Mouse (Mus musculus): ENCODE results near the gene Atox1. TPM values are rescaled to one million over a fixed set of nuclear protein-coding genes. Genes with fewer than 3 reads are reported as not detected.
A peak's percentile ranks its signal among the peaks of the same experiment; 100 is the strongest.

Gene Atox1
- polyA plus RNA-seq, 1 experiment: 219 TPM

GRCm38 (mm10) chr11:55458501-55458900 is 2.5 kb downstream of the Atox1 start:
- TF ChIP-seq POLR2A (IDR thresholded peaks at IDR 0.05; ENCODE audit: extremely low read depth, insufficient read depth, low read length): no peak
- no peak for TF ChIP-seq CTCF (IDR thresholded peaks at IDR 0.05; ENCODE audit: extremely low read depth, insufficient read depth, low read length)
- Histone ChIP-seq H3K27ac (ENCODE audit: insufficient read depth, low read length) (no peak overlapping the region), H3K4me1 (ENCODE audit: control insufficient read depth, insufficient read depth, low read length) (no peaks in the 10 kb centered on the region), H3K4me3 (ENCODE audit: insufficient read depth, low read length) (no peak overlapping the region)

- no peak for TF ChIP-seq POLR2A (IDR thresholded peaks at IDR 0.05; ENCODE audit: extremely low read depth, insufficient read depth, low read length)
- no peak for TF ChIP-seq CTCF (IDR thresholded peaks at IDR 0.05; ENCODE audit: extremely low read depth, insufficient read depth, low read length)
- no peak overlapping the region for H3K27ac ChIP-seq (ENCODE audit: insufficient read depth, low read length)
- H3K4me1 ChIP-seq (ENCODE audit: control insufficient read depth, insufficient read depth, low read length): no peaks in the 10 kb centered on the region
- H3K4me3 ChIP-seq (ENCODE audit: insufficient read depth, low read length): no peak overlapping the region
Observed at GRCm38 (mm10) chr11:55455166-55455565, 5.9 kb downstream of the Atox1 start.

DNA sequence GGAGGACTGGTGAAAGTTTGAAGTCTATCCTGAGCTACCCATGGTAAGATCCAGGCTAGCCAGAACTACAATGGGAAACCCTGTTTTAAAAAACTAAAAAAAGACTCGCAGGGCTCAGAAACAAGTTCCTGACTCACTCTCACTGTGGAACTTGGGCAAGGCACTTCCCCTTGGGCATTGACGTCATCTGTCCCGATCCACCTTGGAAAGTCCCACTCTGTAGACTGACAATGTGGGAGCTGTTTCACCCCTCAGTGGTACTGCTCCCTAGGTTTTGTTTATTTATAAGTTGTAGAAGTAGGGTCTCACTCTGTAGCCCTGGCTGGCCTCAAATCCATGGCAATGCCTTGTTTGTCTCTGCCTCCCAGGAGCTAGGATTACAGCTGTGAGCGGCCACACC is 7.4 kb downstream of the Atox1 start:
- Histone ChIP-seq H3K27ac (ENCODE audit: insufficient read depth, low read length) (0 out of 2 replicates have a peak overlapping the region, but pooled peaks have one; percentile 29), H3K4me1 (ENCODE audit: control insufficient read depth, insufficient read depth, low read length) (no peaks in the 10 kb centered on the region), H3K4me3 (ENCODE audit: insufficient read depth, low read length) (no peak overlapping the region)
- TF ChIP-seq CTCF (IDR thresholded peaks at IDR 0.05; ENCODE audit: extremely low read depth, insufficient read depth, low read length) (no peak), POLR2A (IDR thresholded peaks at IDR 0.05; ENCODE audit: extremely low read depth, insufficient read depth, low read length) (no peak)

DNA sequence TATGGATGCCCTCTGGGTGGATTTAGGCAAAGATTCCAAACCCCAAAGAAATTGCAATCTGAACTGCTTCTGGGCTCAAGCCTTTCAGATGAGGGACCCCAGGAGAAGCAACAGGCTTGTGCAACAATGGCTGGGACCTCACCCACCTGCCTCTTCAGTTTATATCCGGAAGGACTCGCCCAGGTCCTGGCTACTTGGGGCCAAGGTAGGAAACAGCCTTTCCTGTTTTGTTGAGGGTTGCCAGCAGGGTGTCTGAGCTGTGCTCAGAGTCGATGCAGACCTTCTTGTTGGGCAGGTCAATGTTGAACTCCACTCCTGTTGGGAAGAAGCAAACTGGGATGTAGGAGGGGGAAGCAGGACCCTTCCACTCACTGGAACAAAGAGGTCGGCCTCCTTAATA is 10.7 kb downstream of the Atox1 start:
- Histone ChIP-seq H3K4me3 (ENCODE audit: insufficient read depth, low read length) (no peak overlapping the region), H3K27ac (ENCODE audit: insufficient read depth, low read length) (peak overlapping the region; percentile 82; the same call in 1 of the 2 replicates), H3K4me1 (ENCODE audit: control insufficient read depth, insufficient read depth, low read length) (no peaks in the 10 kb centered on the region)
- TF ChIP-seq POLR2A (IDR thresholded peaks at IDR 0.05; ENCODE audit: extremely low read depth, insufficient read depth, low read length) (no peak), CTCF (IDR thresholded peaks at IDR 0.05; ENCODE audit: extremely low read depth, insufficient read depth, low read length) (no peak)

- H3K4me3 ChIP-seq (ENCODE audit: insufficient read depth, low read length): no peak overlapping the region
- H3K27ac ChIP-seq (ENCODE audit: insufficient read depth, low read length): peak overlapping the region; percentile 82; the same call in 1 of the 2 replicates
- no peaks in the 10 kb centered on the region for H3K4me1 ChIP-seq (ENCODE audit: control insufficient read depth, insufficient read depth, low read length)
- TF ChIP-seq POLR2A (IDR thresholded peaks at IDR 0.05; ENCODE audit: extremely low read depth, insufficient read depth, low read length): no peak
- TF ChIP-seq CTCF (IDR thresholded peaks at IDR 0.05; ENCODE audit: extremely low read depth, insufficient read depth, low read length): no peak
Observed at GRCm38 (mm10) chr11:55449531-55449930, 11.5 kb downstream of the Atox1 start.

DNA sequence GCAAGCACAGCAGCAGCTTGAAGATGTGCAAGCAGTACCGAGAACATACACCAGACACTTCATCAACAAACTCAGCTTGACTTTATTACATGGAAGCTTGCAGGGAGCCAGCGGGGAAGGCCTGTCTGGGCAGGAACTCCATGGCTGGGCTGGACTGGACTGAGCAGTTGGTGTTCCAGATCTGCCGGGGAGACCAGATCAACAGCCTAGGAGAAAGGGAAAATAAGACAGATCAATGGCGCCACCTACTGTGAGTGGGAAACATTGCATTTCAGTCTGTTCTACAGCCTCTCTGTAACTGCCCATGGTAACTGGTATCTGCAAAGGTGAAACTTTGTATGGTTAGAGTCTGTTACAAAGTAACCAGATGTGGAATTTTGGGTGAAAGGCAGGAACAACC is 14.5 kb downstream of the Atox1 start:
- peak; percentile 85 for TF ChIP-seq CTCF (IDR thresholded peaks at IDR 0.05; ENCODE audit: extremely low read depth, insufficient read depth, low read length)
- no peak for TF ChIP-seq POLR2A (IDR thresholded peaks at IDR 0.05; ENCODE audit: extremely low read depth, insufficient read depth, low read length)
- H3K27ac ChIP-seq (ENCODE audit: insufficient read depth, low read length): no peak overlapping the region
- no peaks in the 10 kb centered on the region for H3K4me1 ChIP-seq (ENCODE audit: control insufficient read depth, insufficient read depth, low read length)
- H3K4me3 ChIP-seq (ENCODE audit: insufficient read depth, low read length): no peak overlapping the region

DNA sequence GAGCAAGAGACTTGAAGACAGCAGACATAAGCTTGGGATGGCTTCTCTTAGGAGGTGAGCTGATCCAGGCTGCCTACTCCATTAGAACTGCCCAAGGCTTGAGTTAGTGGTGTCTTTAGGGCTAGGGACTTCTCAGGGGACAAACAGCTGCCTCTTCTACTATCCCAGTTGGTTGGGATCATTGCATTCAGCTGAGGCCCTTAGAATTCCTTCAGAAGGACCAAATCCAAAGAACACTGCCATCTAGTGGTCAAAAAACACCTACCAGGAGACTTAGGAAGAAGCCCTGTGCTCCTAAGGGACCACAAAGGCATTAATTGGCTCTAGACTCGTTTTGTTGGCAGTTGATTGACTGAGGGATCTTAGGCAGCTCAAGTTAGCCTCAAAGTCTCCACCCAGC is 16.3 kb downstream of the Atox1 start:
- H3K4me1 ChIP-seq (ENCODE audit: control insufficient read depth, insufficient read depth, low read length): no peaks in the 10 kb centered on the region
- H3K27ac ChIP-seq (ENCODE audit: insufficient read depth, low read length): no peak overlapping the region
- no peak overlapping the region for H3K4me3 ChIP-seq (ENCODE audit: insufficient read depth, low read length)
- TF ChIP-seq POLR2A (IDR thresholded peaks at IDR 0.05; ENCODE audit: extremely low read depth, insufficient read depth, low read length): no peak
- TF ChIP-seq CTCF (IDR thresholded peaks at IDR 0.05; ENCODE audit: extremely low read depth, insufficient read depth, low read length): peak; percentile 56

DNA sequence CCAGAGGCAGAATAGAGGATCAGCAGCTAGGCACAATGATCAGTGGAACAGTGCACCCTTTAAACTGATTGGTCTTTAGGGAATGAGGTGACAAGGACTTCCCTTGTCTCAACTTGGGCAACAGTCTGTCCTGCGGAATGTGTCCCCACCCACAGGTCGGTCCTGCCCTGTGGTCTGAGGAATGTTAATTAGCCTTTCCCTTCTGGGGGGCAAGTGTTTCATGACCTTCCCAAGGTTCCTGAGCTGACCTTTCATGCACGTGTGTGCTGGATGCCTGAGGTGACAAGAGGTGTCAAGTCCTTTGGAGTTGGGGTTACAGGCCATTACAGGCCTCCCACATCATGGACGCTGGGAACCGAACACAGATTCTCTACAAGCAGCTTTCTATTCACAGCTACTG is 21.3 kb downstream of the Atox1 start:
- no peak for TF ChIP-seq POLR2A (IDR thresholded peaks at IDR 0.05; ENCODE audit: extremely low read depth, insufficient read depth, low read length)
- TF ChIP-seq CTCF (IDR thresholded peaks at IDR 0.05; ENCODE audit: extremely low read depth, insufficient read depth, low read length): no peak
- H3K27ac ChIP-seq (ENCODE audit: insufficient read depth, low read length): no peak overlapping the region
- H3K4me3 ChIP-seq (ENCODE audit: insufficient read depth, low read length): no peak overlapping the region
- H3K4me1 ChIP-seq (ENCODE audit: control insufficient read depth, insufficient read depth, low read length): no peaks in the 10 kb centered on the region

DNA sequence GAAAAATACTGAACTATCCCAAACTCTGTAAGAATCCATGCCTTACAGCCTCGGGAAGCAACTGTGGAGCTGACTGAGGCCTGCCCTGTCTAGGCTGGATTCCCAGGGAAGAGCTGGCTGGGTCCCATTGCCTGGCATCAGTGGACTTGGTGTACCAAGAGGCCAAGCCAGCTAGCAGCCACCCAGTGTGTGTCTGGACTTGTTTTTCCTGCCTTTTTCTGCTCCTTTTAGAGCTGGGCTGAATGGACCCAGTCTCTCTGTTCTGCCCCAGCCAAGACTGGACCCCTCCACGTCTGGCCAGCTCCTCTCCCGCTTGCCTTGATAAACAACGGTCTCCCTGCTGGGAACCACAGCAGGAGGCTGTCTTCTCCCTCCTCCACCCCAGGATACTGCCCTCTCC is 23.0 kb downstream of the Atox1 start:
- no peak overlapping the region for H3K27ac ChIP-seq (ENCODE audit: insufficient read depth, low read length)
- no peaks in the 10 kb centered on the region for H3K4me1 ChIP-seq (ENCODE audit: control insufficient read depth, insufficient read depth, low read length)
- H3K4me3 ChIP-seq (ENCODE audit: insufficient read depth, low read length): no peak overlapping the region
- no peak for TF ChIP-seq CTCF (IDR thresholded peaks at IDR 0.05; ENCODE audit: extremely low read depth, insufficient read depth, low read length)

GRCm38 (mm10) chr11:55436089-55436488 is 24.9 kb downstream of the Atox1 start:
- TF ChIP-seq POLR2A (IDR thresholded peaks at IDR 0.05; ENCODE audit: extremely low read depth, insufficient read depth, low read length) (no peak), CTCF (IDR thresholded peaks at IDR 0.05; ENCODE audit: extremely low read depth, insufficient read depth, low read length) (no peak)
- Histone ChIP-seq H3K4me3 (ENCODE audit: insufficient read depth, low read length) (no peak overlapping the region), H3K4me1 (ENCODE audit: control insufficient read depth, insufficient read depth, low read length) (no peaks in the 10 kb centered on the region), H3K27ac (ENCODE audit: insufficient read depth, low read length) (no peak overlapping the region)

GRCm38 (mm10) chr11:55432981-55433380 is 28.1 kb downstream of the Atox1 start:
- TF ChIP-seq CTCF (IDR thresholded peaks at IDR 0.05; ENCODE audit: extremely low read depth, insufficient read depth, low read length) (no peak), POLR2A (IDR thresholded peaks at IDR 0.05; ENCODE audit: extremely low read depth, insufficient read depth, low read length) (no peak)
- no peaks in the 10 kb centered on the region for H3K4me1 ChIP-seq (ENCODE audit: control insufficient read depth, insufficient read depth, low read length)
- H3K4me3 ChIP-seq (ENCODE audit: insufficient read depth, low read length): no peak overlapping the region
- H3K27ac ChIP-seq (ENCODE audit: insufficient read depth, low read length): no peak overlapping the region

All from cortical plate, adult 2 months (tissue).